Mouse (Mus musculus) cerebral cortex, adult 2 months (tissue): ENCODE results near the gene March5.

Experiments used
- WGBS: fragments of 180-500 bp; shearing (Covaris S2); methylation state at CpG from one replicate; pipeline ENCODE4 v1.1.7; 2018; 5-methylcytosine and 5-hydroxymethylcytosine counted together

The March5 gene

DNA sequence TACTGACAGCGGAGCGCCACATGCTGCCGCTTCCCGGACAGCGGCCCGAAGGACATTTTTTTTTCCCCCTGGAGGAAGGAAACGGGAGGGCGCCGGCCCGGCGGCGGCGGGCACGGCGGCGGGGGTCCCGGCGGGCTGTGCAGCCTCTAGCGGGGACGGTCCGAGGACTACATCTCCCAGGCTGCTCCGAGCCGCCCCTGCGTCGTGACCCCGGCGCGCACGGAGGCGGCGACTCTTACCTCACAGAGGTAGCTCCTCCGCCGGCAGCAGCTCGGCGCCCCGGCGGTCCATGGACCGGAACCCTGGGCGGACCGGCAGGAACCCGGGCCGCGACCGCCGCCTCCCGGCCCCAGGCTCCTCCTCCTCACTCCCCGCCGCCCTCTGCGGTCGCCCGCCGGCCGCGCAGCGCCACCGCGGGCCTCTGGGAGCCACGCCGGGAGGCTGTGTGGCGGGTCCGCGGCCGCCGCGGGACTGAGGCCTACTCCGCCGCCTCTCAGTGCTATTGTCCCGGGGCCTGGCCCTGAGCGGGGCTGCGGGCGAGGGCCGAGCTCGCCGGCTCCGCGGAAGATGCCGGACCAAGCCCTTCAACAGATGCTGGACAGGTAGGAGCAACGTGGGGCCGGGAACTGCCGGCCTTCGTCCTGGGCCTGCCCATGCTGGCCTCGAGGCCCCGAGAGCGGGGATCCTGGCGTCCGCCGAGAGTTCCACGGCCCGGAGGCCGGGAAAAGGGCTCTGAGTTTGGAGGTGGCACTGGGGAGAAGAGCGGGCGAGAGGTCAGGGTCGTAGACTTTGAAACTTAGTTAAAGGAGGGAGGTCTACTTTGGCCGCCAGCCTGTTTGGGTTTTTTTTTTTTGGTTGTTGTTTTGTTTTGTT is at the start of gene March5:
TSS of gene March5 (plus strand) at position 241 of the 873 bp plus-strand sequence.
- under 1% methylated on average over 93 of the region's 94 CpGs for WGBS

GRCm38 (mm10) chr19:37172096-37172495 is 35.2 kb upstream of the March5 start:
- WGBS: 21% methylated on average over 1 of the region's 1 CpGs

DNA sequence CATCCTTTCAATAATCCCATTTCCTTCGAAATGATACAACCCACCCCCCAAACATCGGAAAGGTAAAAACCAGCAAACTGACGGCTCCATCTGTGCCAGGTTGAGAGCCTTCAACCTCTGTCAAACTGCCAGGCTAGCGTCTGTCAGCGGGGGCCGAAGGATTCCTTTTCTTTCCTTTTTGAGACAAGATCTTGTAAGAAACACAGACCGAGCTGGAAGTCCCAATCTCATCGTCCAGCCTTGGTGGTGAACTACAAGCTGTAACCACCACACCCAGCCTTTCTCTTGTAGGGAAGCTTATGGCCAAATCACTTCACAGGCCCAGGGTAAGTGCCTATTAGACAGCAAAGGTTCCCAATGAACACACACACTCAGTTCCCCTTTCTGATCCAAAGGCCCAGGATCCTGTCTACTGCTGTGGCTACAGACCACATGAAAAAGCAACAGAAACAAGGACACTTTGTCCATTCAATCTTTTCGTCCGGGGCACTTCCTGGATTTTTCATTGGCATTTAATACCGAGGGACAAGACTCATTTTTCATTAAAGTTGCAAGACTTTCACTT is 34.7 kb upstream of the March5 start:
- 28% methylated on average over 11 of the region's 11 CpGs for WGBS

DNA sequence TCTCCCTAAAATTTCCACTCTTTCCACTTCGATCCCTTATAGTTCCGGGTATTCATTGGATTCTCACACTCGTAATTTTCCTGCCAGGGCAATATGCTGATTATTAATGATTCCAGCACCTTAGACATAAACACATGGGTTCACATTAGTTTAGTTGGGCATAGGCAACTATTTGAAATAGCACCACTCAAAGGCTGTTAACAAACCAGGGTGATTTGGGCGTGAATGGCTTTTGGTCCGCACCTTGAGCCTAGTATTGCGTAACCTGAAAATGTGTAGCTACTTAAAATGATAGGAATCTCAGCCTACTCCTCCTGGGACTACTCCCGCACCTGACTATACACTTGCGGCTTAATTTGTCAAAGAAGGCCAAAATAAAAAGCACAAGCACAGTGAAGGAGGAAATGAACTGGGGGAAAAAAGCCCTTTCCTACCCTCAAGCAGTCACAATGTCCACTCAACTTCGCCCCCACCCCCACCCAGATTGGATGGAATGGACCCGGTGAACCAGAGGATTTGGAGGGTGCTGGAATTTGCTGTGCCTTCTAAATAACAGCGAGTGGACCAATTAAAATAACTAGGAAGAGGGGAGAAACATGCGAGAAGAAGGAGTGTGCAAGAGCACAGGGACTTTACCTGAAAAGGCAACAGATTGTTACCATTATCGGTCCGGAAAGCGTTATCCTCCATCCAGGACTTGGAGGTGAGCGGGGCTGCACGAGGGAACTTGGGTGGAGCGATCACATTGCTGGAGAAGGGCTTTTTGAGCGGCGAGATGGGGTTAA is 33.8 kb upstream of the March5 start:
- WGBS: 18% methylated on average over 20 of the region's 20 CpGs

- WGBS: under 1% methylated on average over 70 of the region's 70 CpGs
Observed at GRCm38 (mm10) chr19:37174116-37174715, 33.1 kb upstream of the March5 start.

GRCm38 (mm10) chr19:37174716-37175435 is 32.5 kb upstream of the March5 start:
- under 1% methylated on average over 36 of the region's 36 CpGs for WGBS

DNA sequence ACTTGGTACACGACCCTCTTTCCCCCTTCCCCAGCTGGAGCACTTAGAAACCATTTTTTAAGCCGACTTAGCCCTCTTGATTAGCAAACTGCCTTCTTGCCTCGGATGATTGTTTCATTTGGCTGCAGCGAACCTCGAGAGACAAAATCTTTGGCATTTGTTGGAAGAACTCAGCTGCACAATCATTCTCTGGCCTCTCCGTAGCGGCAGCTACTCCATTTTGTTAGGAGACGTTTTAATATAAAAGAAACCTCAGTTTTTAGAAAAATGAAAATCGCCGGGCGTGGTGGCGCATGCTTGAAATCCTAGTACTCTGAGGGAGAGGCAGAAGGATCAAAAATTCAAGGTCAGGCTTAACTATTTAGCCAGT is 31.9 kb upstream of the March5 start:
- under 1% methylated on average over 12 of the region's 12 CpGs for WGBS

DNA sequence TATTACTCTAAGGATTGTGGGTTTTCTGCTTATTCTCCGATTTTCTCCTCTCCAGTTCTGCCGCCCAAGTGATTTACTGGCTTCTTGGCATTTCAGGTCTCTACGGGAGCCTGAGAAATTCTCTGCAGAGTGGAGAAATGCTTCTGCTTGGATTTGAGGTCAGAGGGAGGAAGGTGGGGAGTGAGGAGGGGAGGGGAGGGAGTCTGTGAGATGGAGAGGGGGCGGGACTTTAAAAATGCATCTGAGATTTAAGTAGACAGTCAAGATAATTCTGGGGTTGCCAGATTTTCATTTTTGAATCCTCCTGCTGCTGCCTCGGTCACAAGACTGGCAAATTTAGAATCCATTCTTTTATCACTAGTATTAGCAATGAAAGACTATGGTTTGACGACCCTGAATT is 31.4 kb upstream of the March5 start:
- 2% methylated on average over 6 of the region's 6 CpGs for WGBS

DNA sequence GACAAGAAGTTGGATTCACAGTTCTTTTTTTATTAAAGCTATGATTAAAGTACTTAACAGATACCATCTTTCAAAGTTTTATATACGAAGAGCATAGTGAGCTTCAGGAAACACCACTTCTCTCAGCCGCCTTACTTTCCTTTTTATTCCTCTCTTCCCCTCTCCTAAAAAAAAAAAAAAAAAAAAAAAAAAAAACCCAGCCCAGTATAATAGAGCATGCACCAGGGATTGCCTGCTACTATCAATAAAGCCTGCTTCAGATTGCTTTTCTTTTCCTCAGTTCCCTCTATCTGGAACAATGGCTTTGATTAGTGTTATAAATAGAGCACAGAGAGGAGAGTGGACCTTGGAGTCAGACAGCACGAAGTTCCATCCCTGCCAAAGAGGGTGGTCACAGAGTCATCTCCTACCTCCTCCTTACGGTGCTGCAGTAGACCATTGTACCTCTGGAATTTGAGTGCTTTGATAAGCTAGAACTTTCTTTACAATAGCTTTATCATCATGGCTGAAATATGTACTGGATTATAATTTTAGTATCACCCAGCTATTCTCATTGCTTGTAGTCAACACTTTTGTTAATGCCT is 30.4 kb upstream of the March5 start:
- 19% methylated on average over 4 of the region's 4 CpGs for WGBS

GRCm38 (mm10) chr19:37177819-37178708 is 29.3 kb upstream of the March5 start:
- WGBS: 10% methylated on average over 17 of the region's 17 CpGs

DNA sequence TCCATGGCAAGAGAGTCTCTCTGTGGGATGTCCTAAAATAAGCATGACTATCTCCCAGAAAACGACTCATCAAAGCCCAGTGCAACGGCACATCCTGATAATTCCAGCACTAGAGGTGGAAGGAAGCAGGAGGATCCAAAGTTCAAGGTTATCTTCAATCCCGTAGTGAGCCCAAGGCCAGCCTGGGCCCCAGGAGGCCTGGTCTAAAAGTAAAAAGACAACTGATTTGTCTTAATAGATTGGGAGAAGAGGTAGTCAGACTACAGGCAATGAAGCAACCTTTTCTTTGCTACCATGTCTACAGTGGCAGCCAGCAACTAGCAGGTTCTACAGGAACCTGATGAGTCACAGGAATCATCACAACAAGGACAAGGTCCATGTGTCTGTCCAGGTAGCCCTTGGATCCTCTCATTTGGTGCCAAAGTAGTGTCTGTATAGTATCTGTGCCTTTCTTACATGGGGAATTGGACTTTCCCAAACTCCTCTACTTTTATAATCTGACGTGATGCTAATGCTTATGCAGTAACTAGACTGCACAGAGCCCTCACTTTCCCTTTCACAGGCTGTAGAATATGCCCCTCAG is 18.9 kb upstream of the March5 start:
- WGBS: 65% methylated on average over 4 of the region's 4 CpGs

GRCm38 (mm10) chr19:37192475-37193058 is 14.8 kb upstream of the March5 start:
- 59% methylated on average over 5 of the region's 5 CpGs for WGBS

DNA sequence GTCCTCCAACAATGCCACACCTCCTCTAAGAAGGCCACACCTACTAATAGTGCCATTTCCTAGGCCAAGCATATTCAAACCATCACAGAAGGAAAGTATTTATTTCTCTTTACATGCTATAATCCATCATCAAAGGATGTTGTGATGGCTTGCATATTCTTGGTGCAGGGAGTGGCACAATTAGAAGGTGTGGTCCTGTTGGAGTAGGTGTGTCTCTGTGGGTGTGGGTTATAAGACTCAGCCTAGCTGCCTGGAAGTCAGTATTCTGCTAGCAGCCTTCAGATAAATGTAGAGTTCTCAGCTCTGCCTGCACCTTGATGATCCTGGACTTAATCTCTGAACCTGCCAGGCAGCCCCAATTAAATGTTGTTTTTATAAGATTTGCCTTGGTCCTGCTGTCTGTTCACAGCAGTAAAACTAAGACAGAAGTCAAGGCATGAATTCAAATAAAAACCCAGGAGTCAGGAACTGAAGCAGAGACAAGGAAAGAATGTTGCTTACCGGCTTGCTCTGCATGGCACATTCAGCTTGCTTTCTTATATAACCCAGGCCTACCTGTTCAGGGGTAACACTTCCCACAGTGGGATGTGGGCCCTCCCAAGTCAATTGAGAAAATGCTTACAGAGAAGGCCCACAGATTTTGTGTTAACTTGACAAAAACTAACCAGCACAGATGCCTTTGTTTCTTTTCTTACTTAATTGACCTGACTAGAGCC is 9.0 kb upstream of the March5 start:
- 79% methylated on average over 1 of the region's 1 CpGs for WGBS

DNA sequence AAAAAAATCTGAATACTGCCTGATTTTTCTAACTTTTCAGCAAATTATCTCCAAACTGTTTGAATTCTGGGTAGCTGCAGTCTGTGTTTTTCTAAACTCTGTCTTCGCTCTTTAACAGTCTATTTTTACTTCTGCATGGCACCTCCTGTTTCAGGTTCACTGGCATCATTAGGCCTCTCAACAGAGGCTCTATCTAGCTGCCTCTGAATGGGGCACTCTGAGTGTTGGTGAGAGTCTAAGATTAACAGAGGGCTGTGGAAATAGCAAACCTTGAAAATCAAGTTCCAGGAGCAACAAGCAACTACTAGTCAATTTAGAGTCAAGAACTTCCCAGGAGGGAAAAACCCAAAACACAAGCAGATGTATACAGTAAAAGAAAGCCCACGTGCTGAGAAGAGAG is 7.5 kb upstream of the March5 start:
- WGBS: 59% methylated on average over 2 of the region's 2 CpGs

DNA sequence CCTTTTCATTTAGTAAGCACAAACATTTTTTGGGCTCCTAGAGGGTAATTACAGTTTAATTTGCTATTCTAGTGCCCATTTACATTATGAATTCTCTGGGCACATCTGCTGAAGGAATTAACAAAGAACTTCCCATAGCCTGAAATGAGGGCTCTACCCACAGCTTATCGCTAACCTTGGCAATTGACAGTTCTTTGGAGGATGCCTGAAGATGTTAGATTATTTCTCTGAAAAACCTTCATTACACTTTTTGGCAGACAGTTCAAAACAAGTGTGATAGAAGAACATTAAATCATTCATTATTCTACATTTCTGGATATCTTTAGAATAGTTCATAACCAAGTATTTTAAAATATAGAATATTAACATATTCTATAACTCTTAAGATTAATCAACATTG is 4.0 kb upstream of the March5 start:
- 79% methylated on average over 1 of the region's 1 CpGs for WGBS

GRCm38 (mm10) chr19:37206641-37207302 is 571 bp upstream of the March5 start:
- under 1% methylated on average over 47 of the region's 47 CpGs for WGBS

DNA sequence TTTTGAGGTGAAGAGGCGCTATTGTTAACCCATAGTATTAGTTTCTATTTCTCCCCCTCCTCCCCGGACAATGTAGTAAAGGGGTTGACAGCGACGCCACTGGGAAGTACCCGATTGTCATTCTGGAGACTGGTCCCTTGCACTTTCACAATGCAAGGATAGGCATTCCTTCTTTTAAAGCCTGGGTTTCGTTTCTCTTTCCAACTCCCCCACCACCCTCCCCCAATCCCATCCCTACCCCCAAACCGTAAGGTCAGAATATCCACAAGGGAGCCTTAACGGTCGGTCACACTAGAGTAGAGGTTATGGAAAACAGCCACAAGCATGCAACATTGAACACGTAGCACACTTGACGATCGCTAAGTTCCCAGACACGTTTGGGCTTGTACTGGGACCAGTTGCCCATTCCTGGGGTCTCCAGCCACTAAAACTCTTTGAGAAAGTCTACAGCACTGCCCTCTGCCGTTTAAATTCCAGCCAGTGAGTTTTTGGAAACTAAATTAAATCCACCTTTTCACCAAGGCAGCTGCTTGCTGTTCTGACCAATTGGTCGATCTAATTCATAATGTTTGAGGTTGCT is 923 bp downstream of the March5 start, which contains the start of gene Cpeb3:
TSS of gene Cpeb3 (minus strand) at position 426 of the 580 bp plus-strand sequence.
- under 1% methylated on average over 15 of the region's 15 CpGs for WGBS

- WGBS: 59% methylated on average over 7 of the region's 7 CpGs
Observed at GRCm38 (mm10) chr19:37208986-37209385, 1.6 kb downstream of the March5 start.
